Mouse (Mus musculus) CD8-positive naive resting alpha-beta T cell, adult 2 months (primary cell): ENCODE measurements around the gene Rp9.
"Not testable (repeated sequence)": the region's sequence is repeated elsewhere in the genome, so short reads cannot be mapped to it uniquely, and the experiment has no call there.

Experiments
- DNase-seq, 2 experiments: peaks; one replicate each; pipeline ENCODE4 v3.0.0; 2022; ENCODE audit warnings: low read depth in 2 of 2, low spot score in 2 of 2

The Rp9 gene

DNA sequence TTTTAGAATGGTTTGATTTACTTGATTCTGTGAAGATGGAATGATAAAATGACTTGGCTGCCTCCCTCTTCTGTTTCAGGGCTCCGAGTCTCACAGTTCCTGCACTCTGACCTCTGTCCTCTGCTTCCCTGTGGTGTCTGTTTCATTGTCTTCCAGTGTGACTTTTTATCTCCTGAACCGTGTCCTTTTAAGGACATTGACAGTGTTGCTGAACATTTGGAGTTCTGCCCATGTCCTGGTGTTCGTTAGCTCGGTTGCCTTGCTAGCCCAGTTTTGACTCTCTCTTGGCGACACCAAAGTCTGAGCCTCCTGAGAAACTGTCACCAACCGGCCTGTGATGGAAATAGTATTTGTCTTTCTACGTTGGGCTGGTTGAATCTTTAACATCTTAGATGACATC lies 49.1 kb downstream of the Rp9 start:
- DNase-seq: no peak

DNA sequence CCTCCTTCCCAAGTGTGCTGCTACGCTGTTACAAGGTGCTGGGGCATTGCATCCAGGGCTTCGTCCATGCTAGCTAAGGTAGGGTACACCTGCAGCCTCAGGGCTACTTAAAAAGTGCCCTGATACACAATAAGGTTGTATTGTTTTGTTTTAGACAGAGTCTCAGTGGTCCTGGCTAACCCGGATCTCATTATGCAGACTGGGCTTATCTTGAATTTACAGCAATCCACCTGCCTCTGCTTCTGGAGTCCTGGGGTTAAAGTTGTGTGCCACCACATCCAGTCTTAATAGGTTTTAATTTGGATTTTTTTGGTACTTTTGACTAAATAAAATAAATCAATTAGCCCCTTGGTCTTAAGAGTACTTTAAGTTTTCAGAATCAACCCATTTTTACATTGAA lies 49.7 kb downstream of the Rp9 start:
- no peak for DNase-seq

DNA sequence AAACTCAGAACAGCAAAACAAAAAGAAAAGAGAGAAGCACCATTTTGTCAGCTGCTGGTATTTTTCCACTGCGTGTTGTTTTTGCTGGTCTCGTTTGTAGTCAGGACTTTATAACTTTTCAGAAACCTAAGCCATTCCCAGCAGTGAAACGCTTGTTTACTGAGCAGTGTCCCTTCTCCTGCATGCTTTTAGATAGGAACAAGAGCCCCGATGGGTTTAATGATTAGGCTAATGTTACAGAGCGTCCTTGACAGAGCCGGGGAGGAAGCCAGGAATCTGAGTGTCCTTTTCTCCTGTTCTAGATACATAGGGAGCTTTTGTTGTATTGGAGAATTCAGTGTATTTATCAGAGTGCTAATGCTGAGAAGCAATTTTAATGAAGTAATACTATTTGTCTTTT lies 52.0 kb downstream of the Rp9 start:
- DNase-seq: no peak

DNA sequence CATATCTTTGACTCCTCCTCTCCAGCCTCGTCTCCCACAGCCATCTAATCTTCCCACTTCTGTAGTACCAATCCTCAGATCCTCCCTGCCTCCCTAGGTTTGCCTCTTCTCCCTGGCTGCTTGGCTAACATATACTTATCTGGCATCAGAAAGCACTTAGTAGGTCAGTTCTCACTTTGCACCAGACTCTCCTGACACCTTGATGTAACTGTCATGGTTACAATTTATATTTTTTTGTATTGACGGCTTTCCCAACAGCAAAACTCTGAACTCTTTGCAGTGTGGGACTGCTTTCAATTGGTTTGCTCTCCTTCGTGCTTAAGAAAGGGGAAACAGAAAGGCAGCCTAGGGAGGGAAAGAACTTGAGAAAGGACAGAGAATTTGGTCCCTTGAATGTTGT lies 53.4 kb downstream of the Rp9 start:
- no peak for DNase-seq

DNA sequence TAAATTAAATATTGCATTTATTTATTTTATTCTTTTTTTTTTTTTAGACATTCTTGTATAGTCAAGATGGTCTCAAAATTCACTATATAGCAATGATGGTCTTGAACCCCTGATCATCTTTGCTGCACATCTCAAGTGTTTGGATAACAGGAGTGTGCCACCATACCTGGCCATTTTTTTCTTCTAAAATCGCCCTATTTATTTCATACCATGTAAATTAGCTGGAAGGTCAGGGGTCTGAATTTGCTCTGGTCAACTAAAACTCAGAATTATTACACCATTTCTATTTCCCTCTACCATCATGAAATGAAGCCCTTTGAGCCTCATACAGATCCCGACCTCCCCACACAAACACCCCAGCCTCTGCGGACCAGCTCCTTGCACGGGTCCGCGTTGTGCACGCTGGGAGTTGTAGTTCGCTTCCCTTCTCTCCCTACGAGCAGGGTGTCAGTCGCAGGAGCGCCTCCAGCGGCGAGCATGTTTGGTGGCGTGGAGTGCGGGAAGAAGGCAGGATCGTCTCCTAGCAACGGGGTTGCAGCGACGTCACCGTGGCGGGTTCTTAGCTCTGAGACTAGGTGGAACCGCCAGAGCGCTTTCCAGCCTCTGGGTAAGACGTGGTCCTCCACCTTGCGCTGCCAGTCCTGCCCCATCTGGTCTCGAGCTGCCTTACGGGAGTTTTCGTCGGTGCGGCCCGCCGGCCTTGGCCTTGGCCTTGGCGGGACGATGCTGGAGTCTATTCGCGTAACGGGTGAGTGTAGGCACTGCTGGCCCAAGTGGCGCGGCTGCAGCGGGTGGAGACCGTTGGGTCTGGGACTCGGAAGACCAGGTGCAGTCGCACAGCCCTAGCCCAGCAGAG lies 58.3 kb downstream of the Rp9 start, which contains the start of gene 9530077C05Rik:
Gene 9530077C05Rik (plus strand): TSS at position 512 of the 856 bp plus-strand sequence.
- DNase-seq: peak; percentile 85 to 92

DNA sequence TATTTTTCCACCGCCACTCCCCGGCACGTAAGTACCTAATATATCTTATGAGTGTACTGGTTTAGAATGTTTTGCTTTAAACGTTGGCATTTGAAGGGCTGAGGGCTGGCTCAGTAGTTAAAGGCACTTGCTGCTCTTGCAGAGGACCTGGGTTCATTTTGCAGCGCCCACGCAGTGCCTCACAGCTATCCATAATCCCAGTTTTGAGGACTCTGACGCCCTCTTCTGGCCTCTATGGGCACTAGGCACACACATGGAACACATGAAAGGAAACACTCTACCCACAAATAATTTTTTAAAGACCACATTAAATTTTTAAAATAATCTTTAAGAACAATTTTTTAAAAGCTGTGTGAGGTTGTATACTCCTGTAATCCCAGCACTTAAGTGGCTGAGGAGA lies 60.0 kb downstream of the Rp9 start:
- no peak for DNase-seq

DNA sequence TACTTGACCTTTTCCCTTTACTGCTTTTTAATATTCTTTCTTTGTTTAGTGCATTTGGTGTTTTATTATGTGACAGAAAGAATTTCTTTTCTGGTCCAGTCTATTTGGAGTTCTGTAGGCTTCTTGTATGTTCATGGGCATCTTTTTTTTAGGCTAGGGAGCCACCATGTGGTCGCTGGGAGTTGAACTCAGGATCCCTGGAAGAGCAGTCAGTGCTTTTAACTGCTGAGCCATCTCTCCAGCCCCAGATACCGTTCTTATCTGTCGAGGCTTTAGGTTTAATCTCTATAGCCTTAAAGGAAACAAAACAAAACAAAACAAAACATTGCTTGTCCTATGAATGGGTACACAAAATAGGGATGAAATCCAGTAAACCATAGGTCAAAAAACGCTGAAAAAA lies 61.2 kb downstream of the Rp9 start:
- not testable (repeated sequence) for DNase-seq

DNA sequence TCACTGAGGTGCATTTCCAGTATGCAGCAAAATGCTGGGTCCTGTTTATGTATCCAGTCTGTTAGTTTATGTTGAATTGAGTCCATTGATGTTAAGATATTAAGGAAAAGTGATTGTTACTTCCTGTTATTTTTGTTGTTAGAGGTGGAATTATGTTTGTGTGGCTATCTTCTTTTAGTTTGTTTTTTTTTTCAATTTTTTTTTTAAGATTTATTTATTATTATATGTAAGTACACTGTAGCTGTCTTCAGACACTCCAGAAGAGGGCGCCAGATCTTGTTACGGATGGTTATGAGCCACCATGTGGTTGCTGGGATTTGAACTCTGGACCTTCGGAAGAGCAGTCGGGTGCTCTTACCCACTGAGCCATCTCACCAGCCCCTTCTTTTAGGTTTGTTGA lies 61.9 kb downstream of the Rp9 start:
- DNase-seq: not testable (repeated sequence)

DNA sequence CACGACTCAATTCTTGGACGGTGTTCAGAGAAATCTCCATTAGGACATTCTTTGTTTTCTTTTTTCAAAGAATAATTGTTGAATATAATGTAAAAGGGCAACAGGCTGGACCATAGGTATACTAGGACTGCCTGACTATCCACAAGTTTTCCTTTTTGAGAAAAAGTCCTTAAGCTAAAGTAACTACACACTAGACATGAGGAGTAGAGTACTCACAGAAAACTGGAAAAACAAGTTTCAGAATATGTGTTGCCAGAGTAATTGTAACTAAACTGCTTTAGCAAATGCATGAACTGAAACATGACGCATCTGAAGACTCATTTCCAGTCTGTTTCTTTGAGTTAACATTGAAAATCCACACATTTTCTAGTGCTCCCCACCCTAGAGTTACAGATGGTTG lies 64.1 kb downstream of the Rp9 start:
- no peak for DNase-seq

DNA sequence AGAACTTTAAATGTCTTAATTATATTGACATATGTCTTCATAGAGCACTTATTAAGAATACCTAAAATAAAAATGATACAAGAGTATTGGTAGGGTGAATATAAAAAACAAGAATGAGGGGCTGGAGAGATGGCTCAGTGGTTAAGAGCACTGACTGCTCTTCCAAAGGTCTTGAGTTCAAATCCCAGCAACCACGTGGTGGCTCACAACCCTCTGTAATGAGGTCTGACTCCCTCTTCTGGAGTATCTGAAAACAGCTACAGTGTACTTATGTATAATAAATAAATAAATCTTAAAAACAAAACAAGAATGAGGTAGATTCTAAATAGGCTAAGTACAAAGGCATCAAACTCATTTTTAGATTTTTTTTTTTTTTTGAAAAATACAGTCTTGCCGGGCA lies 66.0 kb downstream of the Rp9 start:
- not testable (repeated sequence) for DNase-seq

DNA sequence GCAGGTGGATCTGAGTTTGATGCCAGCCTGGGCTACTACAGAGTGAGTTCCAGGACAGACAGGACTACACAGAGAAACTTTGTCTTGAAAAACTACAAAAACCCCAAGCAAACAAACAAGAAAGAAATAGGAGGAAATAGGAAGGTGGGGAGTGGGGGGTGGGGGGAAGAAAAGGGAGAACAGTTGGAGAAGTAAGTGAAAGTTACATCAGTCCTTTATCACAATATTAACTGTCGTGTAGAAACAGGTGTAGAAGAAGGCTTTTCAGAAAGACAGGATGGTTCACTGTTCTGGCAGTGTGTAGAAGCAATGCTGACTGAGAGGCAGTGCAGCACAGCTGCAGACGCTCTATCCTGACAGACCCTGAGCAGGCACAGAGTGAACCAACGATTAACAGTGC lies 66.6 kb downstream of the Rp9 start:
- DNase-seq: no peak

DNA sequence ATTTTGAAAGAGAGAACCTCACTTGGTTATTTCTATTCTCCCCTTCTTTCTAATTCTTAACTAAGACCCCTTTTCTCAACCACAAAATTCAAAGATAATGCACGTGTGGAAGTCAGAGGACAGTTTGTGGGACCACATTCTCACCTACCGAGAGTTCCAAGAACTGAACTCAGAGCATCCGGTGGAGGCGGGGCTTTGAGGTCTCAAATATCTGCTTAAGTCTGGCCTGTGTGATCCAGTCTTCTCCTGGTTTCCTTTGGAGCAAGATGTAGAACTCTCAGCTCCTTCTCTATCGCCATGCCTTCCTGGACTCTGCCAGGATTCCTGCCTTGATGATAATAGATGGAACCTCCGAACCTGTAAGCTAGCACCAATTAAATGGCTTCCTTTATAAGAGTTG lies 67.5 kb downstream of the Rp9 start:
- no peak for DNase-seq

DNA sequence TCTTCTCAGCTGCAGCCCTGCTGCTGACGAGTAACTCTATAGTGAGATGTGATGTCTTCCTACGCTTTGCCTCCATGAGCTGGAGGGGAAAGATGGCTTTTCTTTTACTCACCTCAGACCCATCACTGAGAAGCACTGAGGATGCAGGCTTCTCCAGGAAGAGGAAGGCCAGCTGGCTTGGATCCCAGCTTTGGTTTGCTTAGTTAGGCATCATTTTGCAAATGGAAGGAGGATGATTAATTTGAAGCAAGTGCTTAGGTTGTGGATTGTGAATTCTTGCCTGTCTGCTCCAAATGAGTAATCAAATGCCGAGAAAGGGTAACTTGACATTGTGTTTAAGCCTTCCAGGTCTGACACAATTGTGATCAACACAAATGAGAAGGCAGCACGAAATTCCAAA lies 70.5 kb downstream of the Rp9 start:
- no peak for DNase-seq

DNA sequence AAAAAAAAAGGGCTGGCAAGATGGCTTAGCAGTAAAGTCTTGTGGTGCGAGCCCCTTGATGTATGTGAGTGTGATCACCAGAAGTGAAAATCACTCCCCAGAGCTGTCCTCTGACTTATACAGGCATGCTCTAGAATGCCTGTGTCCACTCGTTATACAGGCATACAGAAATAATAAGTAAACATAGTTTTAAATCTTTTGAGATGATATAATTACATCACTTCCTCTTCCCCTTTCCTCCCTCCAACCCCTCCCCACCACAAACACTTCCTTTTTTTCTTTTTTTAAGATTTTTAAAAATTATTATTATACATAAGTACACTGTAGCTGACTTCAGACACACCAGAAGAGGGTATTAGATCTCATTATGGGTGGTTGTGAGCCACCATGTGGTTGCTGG lies 74.8 kb downstream of the Rp9 start:
- no peak for DNase-seq

DNA sequence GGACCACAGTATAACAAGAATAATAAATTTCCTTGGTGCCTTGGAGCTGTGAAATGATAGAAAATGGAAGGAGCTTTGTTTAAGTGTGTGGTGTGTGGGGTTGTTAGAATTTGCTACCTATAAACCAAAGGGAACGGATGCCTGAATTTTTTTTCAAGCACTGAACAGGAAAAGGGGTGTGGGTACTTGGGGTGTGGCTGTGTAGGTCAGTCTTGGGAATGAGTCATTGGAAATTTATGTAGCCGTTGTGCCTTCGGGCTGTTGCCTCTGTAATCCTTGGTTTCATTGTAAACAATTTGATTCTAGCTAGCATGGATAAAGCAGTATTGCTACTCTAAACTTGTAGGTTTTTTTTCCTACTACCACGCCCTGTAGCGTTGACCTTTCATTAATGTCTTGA lies 79.2 kb downstream of the Rp9 start:
- DNase-seq: no peak

DNA sequence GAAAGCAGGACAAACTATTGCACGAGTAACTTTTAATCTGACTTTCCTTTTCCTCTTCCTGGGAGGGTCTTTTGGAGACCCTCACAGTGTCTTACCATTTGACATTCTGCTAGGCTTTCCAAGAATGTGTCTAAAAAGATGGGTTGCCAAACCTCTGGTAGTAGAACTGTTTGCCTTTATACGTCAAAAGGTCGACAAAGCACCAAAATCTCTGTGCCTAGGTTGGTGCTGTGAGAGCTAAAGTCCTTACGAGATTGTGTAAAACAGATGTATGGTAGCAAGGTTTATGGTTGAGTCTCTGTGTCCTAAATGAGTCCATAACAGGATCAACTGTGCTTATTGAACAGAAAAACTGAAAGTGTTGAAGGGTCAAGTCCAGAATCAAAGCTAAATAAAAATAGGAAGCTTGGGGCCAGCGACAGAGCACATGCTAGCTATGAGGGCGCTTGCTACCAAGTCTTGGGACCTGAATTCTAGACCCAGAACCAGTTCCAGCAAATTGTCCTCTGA lies 79.8 kb downstream of the Rp9 start:
- DNase-seq: no peak

DNA sequence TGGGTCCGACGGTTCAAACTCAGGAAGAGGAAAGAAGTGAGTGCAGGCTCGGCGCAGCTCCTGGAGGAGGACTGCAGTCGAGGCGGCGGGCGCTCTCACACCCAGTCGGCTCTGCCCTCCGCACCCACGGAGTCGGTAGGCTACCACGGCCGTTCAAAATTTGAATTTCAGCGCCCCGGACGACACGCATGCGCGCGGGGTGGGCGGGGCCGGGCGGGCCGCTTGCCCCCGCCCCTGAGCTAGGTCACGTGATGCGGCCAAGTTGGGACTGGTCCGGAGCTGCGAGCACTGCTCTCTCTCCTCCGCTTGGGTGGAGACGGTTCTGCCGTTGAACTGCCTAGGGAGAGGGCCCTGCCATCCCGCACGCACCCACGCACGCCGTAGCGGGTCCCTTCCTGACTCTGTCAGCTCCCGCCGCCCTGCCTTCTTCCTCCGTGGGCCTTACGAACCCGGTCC lies 80.5 kb downstream of the Rp9 start, which contains the start of gene Anln:
Gene Anln (minus strand): TSS at position 168 of the 456 bp plus-strand sequence.
- DNase-seq: peak; percentile 83 to 87

DNA sequence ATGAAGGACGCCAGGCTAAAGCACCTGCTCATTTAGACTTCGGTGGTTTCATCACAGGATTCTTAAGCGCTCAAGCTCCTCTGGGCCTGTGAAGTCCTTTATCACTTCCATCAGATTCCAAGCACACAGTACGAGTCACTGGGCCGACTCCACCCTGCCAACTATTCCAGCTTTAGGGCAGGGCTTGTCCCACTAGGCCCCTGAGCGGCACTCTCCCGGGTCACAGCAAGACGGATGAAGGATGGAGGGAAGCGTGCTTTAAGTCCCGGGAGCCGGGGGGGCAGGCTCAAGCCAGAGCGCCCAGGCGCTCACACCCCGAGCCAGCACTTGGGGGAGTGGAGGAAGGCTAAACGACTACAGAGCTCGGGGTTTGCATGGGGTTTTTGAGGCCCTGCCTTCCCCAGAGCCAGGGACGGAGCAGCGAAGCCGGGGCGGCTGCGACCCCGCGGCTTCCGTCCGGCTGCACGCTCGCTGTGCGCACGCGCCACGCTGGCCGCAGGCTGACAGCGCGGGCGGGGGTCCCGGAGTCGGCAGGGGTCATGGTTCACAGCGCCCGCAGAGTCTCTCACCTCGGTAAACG lies 81.1 kb downstream of the Rp9 start:
- peak; percentile 3 to 11 for DNase-seq

DNA sequence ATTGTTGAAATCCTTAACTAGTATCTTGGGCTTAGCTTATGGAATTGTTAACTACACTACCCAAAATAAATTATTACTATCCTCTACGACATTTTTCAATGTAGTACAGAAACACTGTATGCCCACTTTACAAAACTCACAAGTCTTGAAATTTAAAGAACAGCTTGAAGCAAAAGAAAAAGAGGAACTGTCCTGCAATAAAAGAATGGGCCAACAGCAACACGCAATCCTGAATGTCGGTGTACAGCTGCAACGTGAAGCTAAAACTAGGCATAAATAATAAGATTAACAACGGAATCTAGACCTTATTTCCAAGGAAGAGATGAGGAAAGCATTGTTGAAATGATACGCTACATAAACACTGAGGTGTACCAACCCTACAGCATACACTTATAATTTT lies 81.6 kb downstream of the Rp9 start:
- no peak for DNase-seq

DNA sequence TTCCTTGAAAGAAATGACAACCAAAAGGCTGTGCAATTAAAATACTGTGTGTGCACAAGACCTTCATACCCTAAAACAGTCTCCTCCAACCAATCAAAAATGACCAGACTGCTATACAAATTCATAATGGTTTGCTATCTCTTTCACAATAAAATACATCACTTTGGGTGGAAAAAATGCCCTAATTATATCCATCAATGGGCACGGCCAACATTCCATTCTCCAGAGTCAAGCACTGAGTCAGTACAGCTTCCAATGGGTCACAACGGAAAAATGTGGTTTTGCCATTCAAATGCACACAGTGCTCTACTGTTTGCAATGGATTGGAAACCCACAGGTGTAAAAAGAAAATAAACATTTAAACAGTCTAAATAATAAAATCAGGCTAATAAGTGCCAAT lies 83.7 kb downstream of the Rp9 start:
- DNase-seq: no peak

DNA sequence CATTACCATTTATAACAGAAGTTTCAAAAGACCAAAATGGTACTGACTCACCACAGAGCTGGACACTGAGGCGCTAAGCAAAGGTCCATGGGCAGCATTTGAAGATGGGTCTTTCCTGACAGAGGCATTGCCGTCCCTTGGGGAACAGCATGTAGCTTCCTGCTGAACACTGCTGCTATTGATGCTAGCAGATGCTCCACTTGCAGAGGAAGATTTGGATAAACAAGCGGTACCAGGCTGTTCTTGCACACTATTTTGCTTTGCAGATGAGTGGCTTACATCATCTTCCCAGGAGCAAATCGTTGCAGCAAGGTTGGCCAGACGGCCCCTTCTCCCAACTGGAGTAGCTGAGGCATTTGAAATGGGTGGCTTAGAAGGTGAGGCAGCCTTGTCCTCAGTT lies 93.5 kb downstream of the Rp9 start:
- no peak for DNase-seq

DNA sequence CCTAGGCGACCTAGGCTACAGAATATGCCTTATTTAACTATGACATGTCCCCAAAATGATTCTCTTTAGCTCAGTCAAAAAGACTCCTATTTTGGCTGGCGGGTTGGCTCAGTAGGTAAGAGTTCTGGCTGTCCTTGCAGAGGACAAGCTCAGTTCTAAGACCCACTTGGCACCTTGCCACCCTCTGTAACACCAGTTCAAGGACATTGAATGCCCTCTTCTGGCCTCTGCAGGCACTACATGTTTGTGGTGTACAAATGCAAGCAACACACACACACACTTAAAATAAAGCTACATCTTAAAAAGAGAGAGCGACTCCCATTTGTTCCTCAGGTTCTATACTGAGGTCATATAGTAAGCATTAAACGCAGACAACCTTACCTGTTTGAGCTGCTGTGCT lies 96.8 kb downstream of the Rp9 start:
- no peak for DNase-seq
